Mouse (Mus musculus) CD8-positive naive resting alpha-beta T cell, adult 2 months (primary cell): ENCODE results near the gene Chd4.
A peak's percentile ranks its signal among the peaks of the same experiment; 100 is the strongest.

Source experiments
- DNase-seq, 2 experiments: peaks; one replicate each; pipeline ENCODE4 v3.0.0; 2022; ENCODE audit warnings: low read depth in 2 of 2, low spot score in 2 of 2

Gene Chd4

DNA sequence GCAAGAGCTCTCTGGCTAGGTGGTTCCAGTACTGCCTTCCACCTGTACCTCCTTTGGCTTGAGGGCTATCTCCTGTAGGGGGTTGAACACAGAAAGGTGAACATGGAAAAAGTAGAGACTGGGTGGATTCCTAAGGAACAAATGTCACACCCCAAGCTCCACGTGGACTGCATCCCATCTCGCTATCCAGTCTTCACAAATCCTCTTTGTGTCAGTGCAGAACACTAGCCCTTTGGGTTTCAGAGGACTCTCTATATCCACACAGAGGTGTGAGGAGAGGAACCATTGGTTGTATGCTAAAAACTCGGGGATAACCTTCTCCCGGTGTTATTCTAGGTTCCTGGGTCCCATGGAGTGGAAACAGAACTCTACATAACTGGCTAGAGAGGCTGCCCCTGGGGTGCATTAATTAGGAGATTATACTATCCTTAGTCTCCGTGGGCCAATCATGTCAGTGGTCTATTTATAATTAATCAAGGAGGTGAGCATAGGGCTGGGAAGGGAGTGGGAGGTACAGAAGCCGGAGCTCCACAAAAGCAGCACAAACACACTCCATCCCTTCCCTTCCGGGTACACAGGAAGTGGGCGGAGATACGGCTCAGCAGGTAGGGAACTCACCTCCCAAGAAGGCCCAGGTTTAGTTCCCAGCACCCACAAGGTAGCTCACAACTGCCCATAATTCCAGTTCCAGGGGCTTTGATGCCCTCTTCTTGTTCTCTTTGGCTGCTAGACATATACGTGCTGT lies 5.3 kb upstream of the Chd4 start:
- no peak for DNase-seq

DNA sequence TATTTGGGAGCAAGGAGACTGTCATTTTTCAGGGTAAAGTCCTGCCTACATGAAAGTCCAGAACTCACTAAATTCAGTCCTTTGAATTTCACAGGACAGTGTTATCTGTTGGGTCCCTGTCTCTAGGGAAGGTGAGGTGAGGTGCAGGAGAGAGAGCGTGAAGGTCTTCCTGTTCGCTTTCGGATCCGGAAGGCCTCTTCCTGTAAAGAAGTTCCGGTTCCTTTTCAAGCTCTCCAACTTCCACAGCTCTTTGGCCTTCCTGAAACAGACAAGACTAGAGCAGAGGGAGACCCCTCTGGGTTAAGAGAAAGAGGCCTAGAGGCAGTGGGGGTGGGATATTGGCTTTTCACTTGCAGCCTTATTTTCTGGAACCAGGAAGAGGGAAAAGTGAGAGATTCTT lies 3.4 kb upstream of the Chd4 start:
- DNase-seq = no peak

DNA sequence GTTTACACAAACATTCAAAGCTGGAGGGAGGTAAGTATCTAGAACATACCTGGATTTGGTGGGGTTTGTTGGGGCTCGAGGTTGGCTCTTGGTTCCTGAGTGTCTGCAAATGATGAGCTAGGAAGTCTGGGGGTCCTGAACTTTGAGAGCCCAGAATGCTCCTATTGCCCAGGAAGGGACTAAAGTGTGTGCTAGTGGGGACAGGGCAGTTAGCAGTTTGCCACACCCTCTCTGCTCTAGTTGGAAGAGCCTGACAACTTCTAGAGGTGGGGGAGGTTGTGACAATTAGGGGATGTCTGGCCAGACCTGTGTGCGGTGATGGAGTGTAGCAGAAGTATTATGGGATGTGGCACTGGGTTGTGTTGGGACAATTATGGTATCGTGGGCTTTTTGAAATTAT lies 938 bp upstream of the Chd4 start:
- DNase-seq = no peak

DNA sequence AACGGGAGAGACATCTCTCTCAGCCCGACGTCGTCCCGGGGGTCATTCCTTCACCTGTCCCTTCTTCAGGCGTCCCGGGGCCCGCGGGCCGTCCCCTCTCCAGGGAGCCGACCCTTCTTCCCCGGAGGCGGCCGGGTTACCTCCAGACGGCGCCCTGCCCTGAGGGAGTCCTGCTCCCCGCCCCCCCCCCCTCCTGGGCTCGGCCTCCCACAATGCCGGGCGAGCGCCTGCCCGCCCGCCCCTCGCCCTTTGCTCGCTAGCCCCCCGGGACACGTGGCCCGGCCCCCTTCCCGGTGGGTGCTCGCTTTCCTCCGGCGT lies 457 bp downstream of the Chd4 start:
- DNase-seq = no peak

DNA sequence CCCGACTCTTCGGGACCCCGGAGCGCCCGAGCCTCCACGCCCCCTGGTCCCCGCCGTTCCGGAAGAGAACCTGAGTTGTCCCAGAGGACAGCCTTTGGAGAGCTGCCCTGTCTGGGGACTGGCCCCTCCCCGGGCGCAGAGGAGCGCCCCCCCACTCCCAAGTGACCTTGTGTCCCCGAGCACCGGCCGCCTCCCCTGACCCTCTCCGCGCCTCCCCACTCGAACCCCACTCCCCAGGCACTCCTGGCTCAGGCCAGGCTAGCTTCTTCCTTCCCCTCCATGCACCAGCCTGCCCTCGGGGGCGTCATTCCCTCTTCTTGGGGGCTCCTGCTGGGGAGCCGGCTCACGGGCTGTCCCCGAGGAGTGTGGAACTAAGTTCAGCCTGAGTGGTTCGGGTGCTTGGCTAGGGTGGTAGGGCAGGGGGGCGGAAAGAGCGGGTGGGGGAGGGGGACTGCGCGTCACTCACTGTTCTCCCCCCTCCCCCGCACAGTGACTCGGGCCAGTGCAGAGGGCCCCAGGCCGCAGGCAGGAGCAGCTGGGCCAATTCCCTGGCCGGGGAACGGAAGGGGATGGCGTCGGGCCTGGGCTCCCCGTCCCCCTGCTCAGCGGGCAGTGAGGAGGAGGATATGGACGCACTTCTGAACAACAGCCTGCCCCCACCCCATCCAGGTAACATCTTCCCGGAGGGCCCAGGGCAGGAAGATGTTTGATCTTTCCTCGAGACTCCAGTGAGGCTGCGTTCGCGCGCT lies 990 bp downstream of the Chd4 start:
- DNase-seq = peak; percentile 21 to 23

DNA sequence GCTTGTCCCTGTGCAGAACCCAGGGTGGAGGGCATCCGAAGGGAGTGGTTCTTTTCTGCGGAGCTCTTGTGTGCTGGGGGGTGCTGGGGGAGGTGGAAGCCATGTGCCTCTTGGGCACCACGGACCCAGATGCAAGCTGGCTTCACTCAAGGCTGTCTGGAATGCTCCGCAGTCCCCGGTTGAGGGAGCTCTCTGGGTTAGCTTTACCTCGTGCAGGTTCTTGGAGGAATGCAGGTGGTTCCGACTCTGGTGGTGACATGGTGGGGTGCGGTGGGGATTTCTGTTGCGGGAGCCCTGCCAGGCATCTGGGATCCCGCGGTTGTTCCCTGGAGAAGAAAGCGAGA lies 1.5 kb downstream of the Chd4 start:
- no peak for DNase-seq

DNA sequence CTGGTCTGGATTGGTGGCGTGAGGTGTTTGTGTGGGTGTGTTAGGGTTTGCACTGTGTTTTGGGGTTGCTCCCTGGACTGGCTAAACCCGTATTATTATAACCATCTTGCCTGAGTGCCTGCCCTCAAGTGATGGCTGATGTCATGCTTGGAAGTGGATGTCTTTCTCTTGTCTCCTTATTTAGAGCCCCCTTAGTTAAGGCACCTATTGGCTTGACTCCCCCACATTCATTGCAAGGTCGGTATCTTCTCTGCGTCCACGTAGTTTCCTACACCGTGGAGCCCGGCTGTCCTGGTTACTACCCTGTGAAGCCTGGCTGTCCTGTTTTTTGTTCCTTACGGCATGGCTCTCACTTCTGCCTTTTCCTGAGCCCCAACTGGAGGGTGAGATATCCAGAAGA lies 2.2 kb downstream of the Chd4 start:
- DNase-seq = no peak

DNA sequence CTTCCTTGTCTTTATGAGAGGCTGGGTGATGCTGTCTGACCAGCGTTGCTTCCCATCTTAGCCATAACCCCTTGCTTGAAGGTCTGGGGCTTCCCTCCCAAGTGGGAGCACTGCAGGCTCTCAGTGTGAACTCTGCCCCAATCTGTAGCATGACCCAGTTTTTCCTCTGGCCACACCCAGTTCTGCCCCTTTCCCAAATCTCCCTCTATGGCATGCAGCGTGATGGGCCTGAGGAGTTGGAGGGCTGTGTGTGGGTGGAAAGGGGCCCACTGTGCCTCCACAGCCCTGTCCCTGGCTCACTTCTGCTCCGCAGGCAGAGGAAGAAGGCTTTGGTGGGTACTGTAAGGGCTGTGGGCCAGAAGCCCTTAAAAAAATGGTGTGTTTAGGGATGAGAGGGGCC lies 2.7 kb downstream of the Chd4 start:
- no peak for DNase-seq

DNA sequence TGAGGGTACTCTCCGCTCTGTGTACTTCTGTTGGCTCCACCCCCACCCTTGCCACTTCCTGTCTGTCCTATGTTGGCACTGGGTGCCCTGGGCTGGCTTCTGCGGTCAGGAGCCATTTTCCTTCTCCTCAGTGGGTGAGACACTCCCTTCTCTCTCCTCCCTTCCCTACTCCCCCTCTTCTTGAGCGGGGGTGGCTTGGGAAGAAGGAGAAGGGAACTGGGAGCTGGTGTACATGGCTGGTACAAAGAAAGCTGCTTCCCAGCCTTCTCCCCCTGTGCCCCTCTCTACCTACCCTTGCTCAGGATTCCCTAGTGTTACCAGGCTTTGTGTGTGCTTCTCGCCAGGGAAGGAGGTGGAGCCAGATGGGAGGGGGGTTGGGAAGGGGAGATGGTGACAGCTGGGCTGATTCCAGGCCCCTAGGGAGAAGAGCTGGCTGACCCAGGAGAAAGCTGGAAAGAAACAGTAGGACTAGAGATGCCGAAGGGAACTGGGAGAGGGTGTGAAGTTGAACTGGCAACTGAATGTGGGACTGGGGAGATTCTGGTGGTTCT lies 3.7 kb downstream of the Chd4 start:
- peak; percentile 52 to 63 for DNase-seq

DNA sequence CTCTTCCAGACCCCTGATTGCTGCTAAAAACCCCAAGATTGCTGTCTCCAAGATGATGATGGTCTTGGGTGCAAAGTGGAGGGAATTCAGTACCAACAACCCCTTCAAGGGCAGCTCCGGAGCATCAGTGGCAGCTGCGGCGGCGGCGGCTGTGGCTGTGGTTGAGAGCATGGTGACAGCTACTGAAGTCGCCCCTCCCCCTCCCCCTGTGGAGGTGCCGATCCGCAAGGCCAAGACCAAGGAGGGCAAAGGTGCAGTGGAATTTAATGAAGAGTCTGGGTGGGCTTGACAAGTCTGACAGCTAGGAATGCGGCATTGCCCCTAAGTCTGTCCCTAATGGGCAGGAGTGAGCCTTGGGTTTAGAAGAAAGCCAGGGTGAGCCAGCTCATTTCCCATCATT lies 5.7 kb downstream of the Chd4 start:
- no peak for DNase-seq

DNA sequence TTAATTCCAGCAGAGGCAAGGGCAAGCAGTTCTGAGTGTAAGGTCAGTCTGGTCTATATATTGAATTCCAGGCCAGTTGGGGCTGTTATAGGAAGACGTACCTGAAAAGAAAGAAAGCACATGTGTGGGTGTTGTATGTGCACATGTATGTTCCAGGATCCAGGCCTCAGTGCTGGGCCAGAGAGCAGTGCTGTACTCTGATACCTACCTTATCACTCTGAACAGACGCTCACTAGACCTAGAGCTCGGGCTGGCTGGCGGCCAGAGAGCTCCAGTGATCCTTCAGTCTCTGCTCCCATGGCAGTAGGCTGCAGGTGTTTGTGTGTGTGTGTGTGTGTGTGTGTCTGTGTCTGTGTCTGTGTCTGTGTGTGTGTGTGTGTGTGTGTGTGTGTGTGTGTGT lies 8.4 kb downstream of the Chd4 start:
- DNase-seq = no peak

DNA sequence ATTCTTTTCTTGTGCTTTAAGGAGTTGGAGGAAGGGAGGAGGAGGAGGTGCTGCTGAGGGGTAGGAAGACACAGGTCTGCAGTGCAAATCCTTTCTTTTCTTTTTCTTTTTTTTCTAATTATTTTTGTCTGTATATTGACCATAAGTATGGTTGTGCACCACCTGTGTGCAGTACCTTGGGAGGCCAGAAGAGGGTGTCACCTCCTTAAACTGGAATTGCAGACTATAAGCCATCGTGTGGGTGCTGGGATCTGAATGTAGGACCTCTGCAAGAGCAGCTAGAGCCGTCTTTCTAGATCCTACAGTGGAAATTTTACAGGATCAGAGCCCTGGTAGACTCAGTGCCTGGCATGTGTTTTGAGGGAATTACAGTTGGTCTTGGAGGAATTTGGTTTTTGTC lies 11.9 kb downstream of the Chd4 start:
- DNase-seq = no peak

DNA sequence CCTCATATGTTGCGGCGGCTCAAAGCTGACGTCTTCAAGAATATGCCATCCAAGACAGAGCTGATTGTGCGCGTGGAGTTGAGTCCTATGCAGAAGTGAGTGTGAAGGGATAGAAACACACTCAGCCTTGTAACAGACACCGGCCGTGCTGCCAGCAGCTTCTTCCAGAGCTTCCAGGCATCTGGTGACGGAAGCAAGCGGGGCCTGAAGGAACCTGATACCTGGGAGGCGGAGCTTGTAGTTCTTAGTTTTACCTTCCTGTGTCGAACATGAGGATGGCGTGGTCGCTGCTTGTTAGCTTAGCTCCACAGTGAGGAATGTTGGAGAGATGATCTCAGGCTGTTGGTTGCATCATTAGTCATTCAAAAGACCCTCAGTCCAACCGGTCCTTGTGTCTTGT lies 13.6 kb downstream of the Chd4 start:
- DNase-seq = no peak

DNA sequence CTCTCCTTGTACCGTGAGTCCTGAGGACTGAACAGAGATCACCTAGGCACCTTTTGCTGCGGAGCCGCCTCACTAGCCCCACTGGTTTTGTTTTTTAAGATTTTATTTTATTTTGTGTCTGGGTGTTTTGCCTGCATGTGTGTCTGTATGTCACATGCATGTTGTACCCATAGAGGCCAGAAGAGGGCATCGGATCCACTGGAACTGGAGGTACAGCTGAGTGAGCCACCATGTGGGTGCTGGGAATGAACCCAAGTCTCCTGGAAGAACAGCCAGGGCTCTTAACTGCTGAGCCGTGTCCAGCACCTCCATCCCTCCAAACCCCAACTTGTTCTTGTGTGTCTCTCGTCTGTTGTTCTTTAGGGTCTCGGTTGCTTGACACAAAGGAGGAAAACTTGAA lies 15.1 kb downstream of the Chd4 start:
- peak in 1 of 2 experiments; percentile 35 for DNase-seq

DNA sequence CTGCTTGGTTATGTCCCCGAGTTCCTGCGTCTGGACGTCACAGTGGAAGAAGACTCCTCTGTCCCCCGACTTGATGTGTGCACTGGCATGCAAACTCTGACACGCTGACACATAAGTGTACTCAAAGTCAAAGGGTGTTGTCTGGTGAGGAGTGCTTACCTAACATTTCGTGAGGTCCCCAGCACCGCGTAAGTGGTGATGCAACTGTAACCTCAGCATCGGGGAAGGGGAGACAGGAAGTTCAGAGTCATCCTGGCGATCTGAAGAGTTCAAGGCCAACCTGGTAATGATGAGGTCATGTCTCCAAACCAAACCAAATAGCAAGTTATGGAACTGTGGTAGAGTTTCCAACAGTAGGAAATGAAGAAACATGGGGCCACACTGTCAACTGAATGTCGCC lies 16.8 kb downstream of the Chd4 start:
- no peak for DNase-seq

DNA sequence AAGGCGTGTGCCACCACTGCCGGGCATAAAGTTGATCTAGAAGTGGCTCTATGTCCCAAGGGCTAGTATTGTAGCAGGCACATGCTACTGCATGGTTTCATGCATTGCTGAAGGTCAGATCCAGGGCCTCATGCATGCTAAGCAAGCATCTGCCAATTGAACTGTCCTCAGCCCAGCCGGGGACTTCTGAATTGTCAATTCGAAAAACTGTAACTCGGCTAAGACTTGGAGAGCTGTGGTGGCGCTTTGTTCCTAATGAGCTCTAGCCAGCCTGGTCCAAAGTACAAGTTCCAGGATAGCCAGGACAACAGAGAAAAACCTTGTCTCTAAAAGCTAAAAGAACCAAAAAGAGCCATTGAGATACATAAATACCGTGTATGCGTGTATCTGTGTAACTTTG lies 23.6 kb downstream of the Chd4 start:
- DNase-seq = no peak

DNA sequence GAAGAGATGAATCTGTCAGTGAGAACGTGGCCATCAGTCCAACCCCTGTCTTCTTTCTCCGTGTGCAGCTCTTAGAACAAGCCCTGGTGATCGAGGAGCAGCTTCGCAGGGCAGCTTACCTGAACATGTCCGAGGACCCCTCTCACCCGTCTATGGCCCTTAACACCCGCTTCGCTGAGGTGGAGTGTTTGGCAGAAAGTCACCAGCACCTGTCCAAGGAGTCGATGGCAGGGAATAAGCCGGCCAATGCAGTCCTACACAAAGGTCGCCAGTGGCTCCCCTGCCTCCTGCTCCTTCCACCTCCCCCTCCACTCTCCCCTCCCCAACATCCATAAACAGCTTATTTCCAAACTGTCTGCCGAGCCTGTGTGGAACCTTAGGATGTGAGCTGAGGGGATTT lies 32.9 kb downstream of the Chd4 start:
- DNase-seq = no peak

DNA sequence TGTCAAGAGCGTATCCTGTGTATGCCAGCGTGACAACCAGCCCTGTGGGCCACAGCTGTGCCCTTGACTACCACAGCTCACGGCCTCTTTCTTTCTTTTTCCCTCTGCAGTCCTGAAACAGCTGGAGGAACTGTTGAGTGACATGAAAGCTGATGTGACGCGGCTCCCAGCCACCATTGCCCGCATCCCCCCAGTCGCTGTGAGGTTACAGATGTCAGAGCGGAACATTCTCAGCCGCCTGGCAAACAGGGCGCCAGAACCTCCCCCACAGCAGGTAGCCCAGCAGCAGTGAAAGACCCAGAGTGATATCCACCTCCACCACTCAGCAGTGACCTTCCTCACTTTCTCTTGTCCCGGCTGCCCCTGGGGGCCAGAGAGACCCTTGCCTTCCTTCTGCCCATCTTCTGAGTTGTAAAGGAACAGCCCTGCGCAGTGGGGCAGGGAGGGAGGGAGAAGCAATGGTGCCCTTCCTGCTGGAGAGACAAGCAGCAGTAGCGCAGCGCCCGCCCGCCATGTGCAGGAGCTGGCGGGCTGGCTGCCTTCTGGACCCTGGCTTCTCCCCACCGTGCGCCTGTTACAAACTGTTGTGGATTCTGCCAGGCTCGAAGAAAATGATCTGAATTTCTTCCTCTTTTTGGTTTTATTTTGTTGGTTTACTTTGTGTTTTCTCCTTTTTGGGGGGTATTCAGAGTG lies 34.1 kb downstream of the Chd4 start:
- DNase-seq = no peak

DNA sequence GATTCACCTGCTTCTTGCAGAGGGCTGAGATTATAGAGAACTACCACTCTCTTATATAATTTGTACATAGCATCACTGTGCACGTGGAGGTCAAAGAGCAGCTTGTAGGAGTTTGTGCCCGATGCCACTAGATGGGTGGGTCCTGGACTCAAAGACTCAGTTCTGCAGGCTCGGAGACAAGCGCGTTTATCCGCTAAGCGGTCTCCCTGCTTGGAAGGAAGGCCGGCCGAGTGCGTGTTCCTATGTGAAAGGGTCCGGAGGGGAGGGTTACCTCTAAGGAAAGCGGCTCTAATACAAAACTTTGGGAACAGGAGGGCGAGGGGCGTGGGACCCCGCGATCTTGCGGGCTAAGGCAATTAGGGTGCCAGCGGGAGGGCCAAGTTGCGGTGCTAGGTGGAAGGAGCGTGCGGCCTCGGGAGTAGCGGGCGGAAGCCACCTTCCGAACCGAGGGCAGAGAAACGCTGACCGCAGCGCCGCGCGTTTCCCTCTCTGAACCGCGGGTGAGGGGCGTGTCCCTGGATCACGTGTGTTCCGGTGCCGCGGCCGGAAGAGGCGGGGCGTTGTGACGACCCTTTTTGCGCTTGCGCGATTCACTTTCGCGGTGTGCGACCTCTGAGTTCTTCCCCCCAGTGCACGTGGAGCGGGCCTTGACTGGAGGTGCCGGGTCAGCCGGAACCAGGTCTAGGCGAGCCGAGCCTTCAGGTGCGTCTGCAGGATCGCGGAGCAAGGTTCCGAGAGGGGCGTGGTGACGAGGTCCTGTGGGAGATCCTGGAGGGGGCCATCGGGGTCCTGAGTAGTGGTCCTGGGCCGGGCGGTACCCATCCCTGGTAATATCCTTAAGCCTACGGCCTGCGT lies 35.7 kb downstream of the Chd4 start, which contains the start of gene Nop2:
TSS of gene Nop2 (plus strand) at position 608 of the 855 bp plus-strand sequence.
- peak; percentile 82 to 83 for DNase-seq

DNA sequence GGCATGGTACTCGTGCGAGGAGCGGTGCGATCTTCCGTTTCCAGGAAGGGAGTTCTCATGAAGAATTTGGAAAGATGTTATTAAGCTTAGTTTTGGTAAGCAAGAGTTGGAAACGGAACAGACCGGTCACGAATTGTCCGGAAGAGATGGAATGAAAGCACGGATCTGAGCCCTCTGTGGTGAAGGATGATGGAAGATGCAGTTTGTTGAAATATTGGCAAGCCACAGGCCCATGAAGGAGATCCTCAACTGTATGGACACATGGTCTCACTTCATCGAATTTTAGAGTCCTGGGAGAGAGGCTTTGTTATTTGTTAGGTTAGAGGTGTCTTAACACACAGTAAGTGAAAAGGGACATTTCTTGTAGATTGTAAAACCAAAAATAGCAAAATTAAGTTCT lies 36.7 kb downstream of the Chd4 start:
- no peak for DNase-seq

DNA sequence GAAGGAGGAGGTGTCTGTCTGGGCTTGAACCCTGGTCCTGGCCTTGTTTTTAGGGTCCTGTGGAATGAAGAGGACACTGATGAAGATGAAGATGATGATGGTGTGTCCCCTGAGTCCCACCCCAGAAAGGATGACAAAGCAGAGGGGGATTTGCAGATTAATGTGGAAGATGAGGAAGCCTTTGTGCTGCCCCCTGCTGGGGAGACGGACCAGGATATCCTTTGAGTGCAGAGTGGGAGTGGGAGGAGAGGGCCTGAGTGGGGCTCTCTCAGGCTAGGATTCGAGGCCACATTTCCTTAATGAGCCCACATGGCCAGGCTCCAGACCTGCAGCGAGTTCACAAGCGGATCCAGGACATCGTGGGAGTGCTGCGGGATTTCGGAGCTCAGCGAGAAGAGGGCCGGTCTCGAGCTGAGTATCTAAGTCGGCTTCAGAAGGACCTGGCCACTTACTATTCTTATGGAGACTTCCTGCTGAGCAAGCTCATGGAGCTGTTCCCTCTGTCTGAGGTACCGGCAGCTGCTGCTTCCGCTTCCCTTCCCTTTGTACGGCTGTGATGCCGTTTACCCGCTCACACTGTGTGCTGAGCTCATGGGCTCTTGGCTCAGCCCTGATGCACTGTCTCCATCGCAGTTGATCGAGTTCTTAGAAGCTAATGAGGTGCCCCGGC lies 41.4 kb downstream of the Chd4 start:
- peak in 1 of 2 experiments; percentile 39 for DNase-seq
